Comparison of ENCODE assay signal across 22 mouse cellular contexts in genomic region chr6:145981074-145981473, GRCm38 (mm10). TPM values are rescaled to one million over a fixed set of nuclear protein-coding genes. Genes with fewer than 3 reads are reported as not detected.
"Had no signal": no experiment of that assay in that cellular context is flagged by ENCODE, and none has a peak within 500 bp of the region (broad histone marks: within the 10 kb centered on the region; RNA-seq: fewer than 3 reads in every experiment).

No protein-coding gene starts in this region.

- H3K4me1 ChIP-seq: limb, embryonic 12.5 days; limb, embryonic 15.5 days; liver, embryonic 12.5 days; liver, embryonic 15.5 days; neural tube, embryonic 13.5 days had no signal

- H3K4me3 ChIP-seq: left cerebral cortex, adult 2 months; limb, embryonic 12.5 days; limb, embryonic 15.5 days; liver, embryonic 12.5 days; liver, embryonic 15.5 days; myocyte; neural tube, embryonic 13.5 days had no signal

- H3K27me3 ChIP-seq: limb, embryonic 12.5 days; limb, embryonic 15.5 days; liver, embryonic 12.5 days; liver, embryonic 15.5 days; neural tube, embryonic 13.5 days had no signal

- H3K9me3 ChIP-seq: limb, embryonic 12.5 days; limb, embryonic 15.5 days; liver, embryonic 12.5 days; liver, embryonic 15.5 days; neural tube, embryonic 13.5 days had no signal

- H3K36me3 ChIP-seq: limb, embryonic 12.5 days; limb, embryonic 15.5 days; liver, embryonic 12.5 days; liver, embryonic 15.5 days; neural tube, embryonic 13.5 days had no signal

- DNase-seq: kidney, postnatal 10 days; kidney, postnatal 36 days; layer of hippocampus, postnatal 36 days; left cerebral cortex, postnatal 4 days; lung, adult 2 months; lung, postnatal 14 days; lung, postnatal 4 days; retina, postnatal 1 day; right cerebral cortex, postnatal 25 days; thymus, adult 18-20 months; thymus, postnatal 36 days had no signal

- ATAC-seq: liver, embryonic 12.5 days; midbrain, embryonic 16.5 days had no signal

- H3K27ac ChIP-seq: left cerebral cortex, adult 2 months; limb, embryonic 12.5 days; limb, embryonic 15.5 days; liver, embryonic 12.5 days; liver, embryonic 15.5 days; neural tube, embryonic 13.5 days had no signal

- H3K9ac ChIP-seq: limb, embryonic 12.5 days; limb, embryonic 15.5 days; liver, embryonic 12.5 days; liver, embryonic 15.5 days; neural tube, embryonic 13.5 days had no signal

- H3K4me2 ChIP-seq: limb, embryonic 12.5 days; limb, embryonic 15.5 days; liver, embryonic 12.5 days; liver, embryonic 15.5 days; midbrain, embryonic 11.5 days; neural tube, embryonic 13.5 days had no signal

RNA-seq across cellular contexts. Expression of gene Sspn, which starts 49.6 kb away (rescaled TPM):
- total RNA-seq: megakaryocyte progenitor cell, adult 5-6 weeks; megakaryocyte-erythroid progenitor cell, adult 5-6 weeks had no signal
